Mouse (Mus musculus) heart, adult 2 months (tissue): ENCODE results near the gene Kng2. TPM values are rescaled to one million over a fixed set of nuclear protein-coding genes. Genes with fewer than 3 reads are reported as not detected.
"Not testable (repeated sequence)": the region's sequence is repeated elsewhere in the genome, so short reads cannot be mapped to it uniquely, and the experiment has no call there.

Experiments used
- DNase-seq, 2 experiments: peaks; one replicate each; pipeline ENCODE4 v3.0.0; 2021
- H3K27ac ChIP-seq: fragments of 200-600 bp; 2 replicates; pipeline ENCODE4 v1.8.1; 2022
- H3K27me3 ChIP-seq: fragments of 200-500 bp; 2 replicates; pipeline ENCODE4 v1.6.1; 2012; ENCODE audit warnings: mild to moderate bottlenecking, low read length, inconsistent platforms, mixed read lengths; ENCODE audit not compliant: control insufficient read depth, insufficient read depth
- H3K36me3 ChIP-seq: fragments of 200-500 bp; 2 replicates; pipeline ENCODE4 v1.6.1; 2012; ENCODE audit warnings: low read length, inconsistent platforms; ENCODE audit not compliant: control insufficient read depth, insufficient read depth
- H3K4me1 ChIP-seq: fragments of 200-500 bp; 2 replicates; pipeline ENCODE4 v1.6.1; 2011; ENCODE audit warnings: low read length; ENCODE audit not compliant: control insufficient read depth, insufficient read depth
- H3K4me3 ChIP-seq: fragments of 200-600 bp; 2 replicates; pipeline ENCODE4 v1.8.1; 2022
- H3K79me2 ChIP-seq: fragments of 200-500 bp; replicated peaks from 2 replicates; pipeline ENCODE4 v1.6.1; 2012; ENCODE audit warnings: mild to moderate bottlenecking, inconsistent platforms, low read length, moderate library complexity, mixed read lengths; ENCODE audit not compliant: control insufficient read depth, insufficient read depth
- H3K9ac ChIP-seq: fragments of 200-500 bp; 2 replicates; pipeline ENCODE4 v1.6.1; 2012; ENCODE audit warnings: low read depth, mild to moderate bottlenecking, control low read depth, inconsistent platforms, low read length, mixed read lengths
- CTCF ChIP-seq: fragments of 200-600 bp; IDR thresholded peaks from 2 replicates; pipeline ENCODE4 v1.8.1; 2022; ENCODE audit warnings: antibody characterized with exemption, mild to moderate bottlenecking, moderate library complexity
- EP300 ChIP-seq: fragments of 200-500 bp; IDR thresholded peaks from 2 replicates; pipeline ENCODE4 v1.6.1; 2011; ENCODE audit warnings: low read depth, low read length, control low read depth; ENCODE audit not compliant: insufficient read depth
- POLR2A ChIP-seq: fragments of 200-500 bp; IDR thresholded peaks from 2 replicates; pipeline ENCODE4 v1.6.1; 2011; ENCODE audit warnings: mild to moderate bottlenecking, low read depth, low read length, control low read depth; ENCODE audit not compliant: insufficient read depth
- WGBS: fragments of 180-500 bp; shearing (Covaris S2); methylation state at CpG from one replicate; pipeline ENCODE4 v1.1.7; 2018; 5-methylcytosine and 5-hydroxymethylcytosine counted together
- intact Hi-C: fragments of 180-260 bp; cut with DNase I; formaldehyde crosslinking; loops from one replicate; pipeline ENCODE4 v1.15.1; 2025
- polyA plus RNA-seq: library from polyadenylated mRNA; depleted of rRNA; stranded (reverse); fragments of >200 nt; gene quantifications from 2 replicates; pipeline ENCODE4 v1.2.3, GENCODE M21; 2012
- total RNA-seq, 2 experiments: library from RNA; stranded (reverse); gene quantifications; 2 replicates each; pipeline ENCODE4 v1.2.3; 2021

The Kng2 gene
- total and polyA plus RNA-seq, 3 experiments, result 0.21 to 0.37 TPM; not detected in 1

GRCm38 (mm10) chr16:23025111-23025510, 4.2 kb downstream of the Kng2 start:
- no peak overlapping the region for H3K27ac ChIP-seq
- intact Hi-C loops, result no loop called here

GRCm38 (mm10) chr16:23020571-23020970, 8.7 kb downstream of the Kng2 start:
- H3K79me2 ChIP-seq, H3K27me3 ChIP-seq, H3K36me3 ChIP-seq, H3K4me1 ChIP-seq, intact Hi-C loops, H3K9ac ChIP-seq, H3K4me3 ChIP-seq, DNase-seq, H3K27ac ChIP-seq: not testable (repeated sequence)
- 78% methylated on average over 1 of the region's 1 CpGs for WGBS

More at GRCm38 (mm10) chr16:23025111-23025510, 4.2 kb downstream of the Kng2 start:
- H3K9ac ChIP-seq, result no peak overlapping the region
- 71% methylated on average over 6 of the region's 6 CpGs for WGBS
- H3K4me1 ChIP-seq, result no peaks in the 10 kb centered on the region
- no peak for DNase-seq
- no peaks in the 10 kb centered on the region for H3K79me2 ChIP-seq
- TF ChIP-seq EP300 (no peak), POLR2A (no peak), CTCF (no peak)
- H3K27me3 ChIP-seq, result no peaks in the 10 kb centered on the region
- H3K36me3 ChIP-seq, result no peaks in the 10 kb centered on the region
- H3K4me3 ChIP-seq, result no peak overlapping the region

- H3K9ac ChIP-seq, intact Hi-C loops, H3K4me1 ChIP-seq, H3K27ac ChIP-seq, H3K4me3 ChIP-seq, H3K79me2 ChIP-seq, DNase-seq, H3K27me3 ChIP-seq, H3K36me3 ChIP-seq: not testable (repeated sequence)
- WGBS, result 86% methylated on average over 8 of the region's 8 CpGs
Observed at GRCm38 (mm10) chr16:23014645-23015044, 14.6 kb downstream of the Kng2 start.

- H3K4me1 ChIP-seq, intact Hi-C loops, H3K79me2 ChIP-seq, H3K27ac ChIP-seq, H3K27me3 ChIP-seq, H3K9ac ChIP-seq, H3K36me3 ChIP-seq, DNase-seq, H3K4me3 ChIP-seq: not testable (repeated sequence)
- WGBS, result 86% methylated on average over 2 of the region's 2 CpGs
Observed at GRCm38 (mm10) chr16:23013786-23014185, 15.5 kb downstream of the Kng2 start.

GRCm38 (mm10) chr16:22996951-22997350, 32.3 kb downstream of the Kng2 start:
- intact Hi-C loops, DNase-seq, H3K27ac ChIP-seq: not testable (repeated sequence)

GRCm38 (mm10) chr16:22967383-22968030, 61.8 kb downstream of the Kng2 start:
- H3K9ac ChIP-seq, result no peak overlapping the region
- no peaks in the 10 kb centered on the region for H3K79me2 ChIP-seq
- no peaks in the 10 kb centered on the region for H3K4me1 ChIP-seq
- no peaks in the 10 kb centered on the region for H3K27me3 ChIP-seq
- no peak overlapping the region for H3K4me3 ChIP-seq
- 35% methylated on average over 1 of the region's 1 CpGs for WGBS
- TF ChIP-seq EP300 (no peak), POLR2A (no peak), CTCF (no peak)
- no peak for DNase-seq
- H3K36me3 ChIP-seq, result no peaks in the 10 kb centered on the region
- intact Hi-C loops, result no loop called here
- H3K27ac ChIP-seq, result no peak overlapping the region

More at GRCm38 (mm10) chr16:22996951-22997350, 32.3 kb downstream of the Kng2 start:
- H3K27me3 ChIP-seq, H3K79me2 ChIP-seq, H3K4me3 ChIP-seq, H3K36me3 ChIP-seq, H3K4me1 ChIP-seq, H3K9ac ChIP-seq: not testable (repeated sequence)
- WGBS, result 65% methylated on average over 3 of the region's 3 CpGs

GRCm38 (mm10) chr16:22963293-22963692, 66.0 kb downstream of the Kng2 start:
- Histone ChIP-seq H3K36me3 (no peaks in the 10 kb centered on the region), H3K79me2 (no peaks in the 10 kb centered on the region), H3K4me1 (no peaks in the 10 kb centered on the region), H3K4me3 (no peak overlapping the region), H3K9ac (no peak overlapping the region), H3K27me3 (no peaks in the 10 kb centered on the region), H3K27ac (no peak overlapping the region)
- no peak for DNase-seq
- intact Hi-C loops, result no loop called here
- no peak for TF ChIP-seq POLR2A
- TF ChIP-seq EP300, result no peak
- TF ChIP-seq CTCF, result no peak
